Mouse (Mus musculus): ENCODE data around the gene Nos3.
"Not testable (repeated sequence)": the region's sequence is repeated elsewhere in the genome, so short reads cannot be mapped to it uniquely, and the experiment has no call there.

The Nos3 gene

GRCm38 (mm10) chr5:24374666-24375328 lies 10.2 kb downstream of the Nos3 start:
- no peak for DNase-seq (ENCODE audit: low spot score)

- DNase-seq (ENCODE audit: low spot score): no peak
Observed at GRCm38 (mm10) chr5:24378700-24379099, 14.1 kb downstream of the Nos3 start.

- no peak for DNase-seq (ENCODE audit: low spot score)
Observed at GRCm38 (mm10) chr5:24379501-24379900, 14.9 kb downstream of the Nos3 start.

- DNase-seq (ENCODE audit: low spot score): no peak
Observed at GRCm38 (mm10) chr5:24380499-24380898, 15.9 kb downstream of the Nos3 start.

- DNase-seq (ENCODE audit: low spot score): no peak
Observed at GRCm38 (mm10) chr5:24381486-24381885, 16.9 kb downstream of the Nos3 start.

GRCm38 (mm10) chr5:24381988-24382387 lies 17.4 kb downstream of the Nos3 start:
- DNase-seq (ENCODE audit: low spot score): no peak

- DNase-seq (ENCODE audit: low spot score): peak; percentile 96
Observed at GRCm38 (mm10) chr5:24383026-24383859, 18.6 kb downstream of the Nos3 start.

- DNase-seq (ENCODE audit: low spot score): no peak
Observed at GRCm38 (mm10) chr5:24384407-24384806, 19.8 kb downstream of the Nos3 start.

- DNase-seq (ENCODE audit: low spot score): no peak
Observed at GRCm38 (mm10) chr5:24385374-24385773, 20.8 kb downstream of the Nos3 start.

GRCm38 (mm10) chr5:24385887-24386550 lies 21.4 kb downstream of the Nos3 start:
- DNase-seq (ENCODE audit: low spot score): no peak

GRCm38 (mm10) chr5:24387264-24388241 lies 22.9 kb downstream of the Nos3 start:
- DNase-seq (ENCODE audit: low spot score): peak; percentile 73

GRCm38 (mm10) chr5:24388246-24388915 lies 23.8 kb downstream of the Nos3 start:
- DNase-seq (ENCODE audit: low spot score): no peak

- DNase-seq (ENCODE audit: low spot score): no peak
Observed at GRCm38 (mm10) chr5:24389011-24389657, 24.5 kb downstream of the Nos3 start.

- DNase-seq (ENCODE audit: low spot score): no peak
Observed at GRCm38 (mm10) chr5:24389658-24390020, 25.0 kb downstream of the Nos3 start.

GRCm38 (mm10) chr5:24391864-24392263 lies 27.3 kb downstream of the Nos3 start, which contains the start of gene Atg9b:
Gene Atg9b, minus strand, starts transcription at chr5:24392143.
- no peak for DNase-seq (ENCODE audit: low spot score)

- DNase-seq (ENCODE audit: low spot score): no peak
Observed at GRCm38 (mm10) chr5:24392724-24393123, 28.1 kb downstream of the Nos3 start.

- peak; percentile 92 for DNase-seq (ENCODE audit: low spot score)
Observed at GRCm38 (mm10) chr5:24393392-24393997, 28.9 kb downstream of the Nos3 start, which contains the start of gene Abcb8. Gene Abcb8, plus strand, starts transcription at chr5:24393663.

- peak; percentile 95 for DNase-seq (ENCODE audit: low spot score)
Observed at GRCm38 (mm10) chr5:24394165-24394894, 29.7 kb downstream of the Nos3 start.

GRCm38 (mm10) chr5:24396254-24396653 lies 31.6 kb downstream of the Nos3 start:
- DNase-seq (ENCODE audit: low spot score): not testable (repeated sequence)

Data from testis, postnatal 10 days (tissue).